8 mouse cellular contexts compared by ENCODE assay signal in the genomic region with DNA sequence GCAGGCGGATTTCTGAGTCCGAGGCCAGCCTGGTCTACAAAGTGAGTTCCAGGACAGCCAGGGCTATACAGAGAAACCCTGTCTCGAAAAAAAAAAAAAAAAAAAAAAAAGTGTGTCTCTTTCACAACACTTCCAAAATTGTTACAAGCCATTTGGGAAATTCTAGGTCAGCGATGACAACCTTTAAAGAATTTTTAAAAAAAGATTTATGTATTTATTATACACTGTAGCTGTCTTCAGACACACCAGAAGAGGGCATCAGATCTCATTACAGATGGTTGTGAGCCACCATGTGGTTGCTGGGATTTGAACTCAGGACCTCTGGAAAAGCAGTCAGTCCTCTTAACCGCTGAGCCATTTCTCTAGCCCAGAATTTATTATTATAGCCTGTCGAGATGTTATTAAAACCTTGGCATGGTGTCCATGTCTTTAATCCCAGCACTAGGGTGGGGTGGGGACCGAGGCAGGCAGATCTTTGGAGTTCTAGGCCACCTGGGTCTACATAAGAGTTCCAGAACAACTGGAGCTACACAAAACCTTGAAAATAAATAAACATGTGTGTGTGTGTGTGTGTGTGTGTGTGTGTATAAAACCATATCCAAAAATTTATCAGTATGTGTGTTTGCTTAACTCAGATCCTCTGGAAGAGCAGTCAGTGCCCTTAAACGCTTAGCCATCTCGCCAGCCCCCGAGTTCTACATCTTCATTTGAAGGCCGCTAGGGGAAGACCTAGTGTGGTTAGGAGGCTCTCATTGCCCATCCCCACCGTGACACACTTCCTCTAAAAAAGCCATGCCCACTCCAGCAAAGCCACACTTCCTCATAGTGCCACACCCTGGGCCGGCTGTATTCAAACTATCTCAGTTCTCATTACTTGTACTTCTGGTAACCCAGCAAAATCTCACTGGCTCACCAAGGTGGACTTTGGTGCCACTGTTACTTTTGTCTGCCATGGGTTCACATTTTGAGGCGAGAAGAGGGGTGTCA. TPM values are rescaled to one million over a fixed set of nuclear protein-coding genes. Genes with fewer than 3 reads are reported as not detected.
DNase-seq lines count a peak whose midpoint lies in the region; ATAC-seq and TF ChIP-seq lines count a peak whose summit lies in the region.

No protein-coding gene starts in this region.

- 44% methylated on average over 13 of the region's 14 CpGs for WGBS in stomach, postnatal 0 days

- TF ChIP-seq POLR2A in MEL (IDR thresholded peaks at IDR 0.05; ENCODE audit: control insufficient read depth in 1 of 2, insufficient read depth in 1 of 2, low read depth in 1 of 2, low read length in 2 of 2, poor library complexity in 1 of 2): peak; percentile 67 to 88; a peak in 3 of 4 replicates

- peaks cover 7 to 19% of the 10 kb centered on the region in 2 experiments for H3K4me1 ChIP-seq in MEL (ENCODE audit: control insufficient read depth in 1 of 2, insufficient read depth in 2 of 2, low read length in 2 of 2)
- H3K4me1 ChIP-seq in stomach, postnatal 0 days (replicated peaks; ENCODE audit: control insufficient read depth, insufficient read depth): no peaks in the 10 kb centered on the region

- peak in 1 of 2 experiments; percentile 73; a peak in 2 of 4 replicates for TF ChIP-seq EP300 in MEL (IDR thresholded peaks at IDR 0.05; ENCODE audit: low read depth in 1 of 2, low read length in 2 of 2)
- no peak for TF ChIP-seq EP300 in stomach, postnatal 0 days (optimal IDR thresholded peaks at IDR 0.05)

- H3K9ac ChIP-seq in MEL (ENCODE audit: control insufficient read depth, low read depth, low read length, poor library complexity, severe bottlenecking): peak overlapping the region; percentile 50
- no peak overlapping the region for H3K9ac ChIP-seq in stomach, postnatal 0 days (ENCODE audit: low read length)

- peak; percentile 68 to 84 for ATAC-seq in hematopoietic stem cell, adult 5-6 weeks (replicated peaks in 1 of 2; ENCODE audit: insufficient read depth in 1 of 2, low FRiP score in 2 of 2, low TSS enrichment in 1 of 2, low read depth in 1 of 2, poor library complexity in 2 of 2, severe bottlenecking in 2 of 2)
- no peak for ATAC-seq in stomach, postnatal 0 days (ENCODE audit: low FRiP score, low TSS enrichment)

- intact Hi-C loops in left cerebral cortex, postnatal 4 days (cut with DNase I): no loop called here

- H3K27me3 ChIP-seq in MEL (ENCODE audit: control insufficient read depth in 1 of 2, insufficient read depth in 2 of 2, low read length in 2 of 2): no peaks in the 10 kb centered on the region
- no peaks in the 10 kb centered on the region for H3K27me3 ChIP-seq in stomach, postnatal 0 days (ENCODE audit: control insufficient read depth, insufficient read depth, low read length)

- peak; percentile 60 to 80 (median 61) for TF ChIP-seq CTCF in MEL (IDR thresholded peaks at IDR 0.05 in 2 of 3, conservative IDR thresholded peaks at IDR 0.05 in 1 of 3; ENCODE audit: control insufficient read depth in 1 of 3, insufficient read depth in 1 of 3, low read depth in 2 of 3, low read length in 3 of 3, poor library complexity in 1 of 3, severe bottlenecking in 1 of 3)
- peak; percentile 20; the same call in 1 of the 2 replicates for TF ChIP-seq CTCF in stomach, postnatal 0 days (IDR thresholded peaks at IDR 0.05; ENCODE audit: low read depth)

- H3K4me2 ChIP-seq in stomach, postnatal 0 days (replicated peaks; ENCODE audit: low read depth): no peak overlapping the region

- H3K4me3 ChIP-seq in MEL (ENCODE audit: control insufficient read depth in 1 of 2, insufficient read depth in 1 of 2, low read depth in 2 of 2, low read length in 2 of 2): peak overlapping the region; percentile 15 to 47
- H3K4me3 ChIP-seq in stomach, postnatal 0 days (ENCODE audit: low read depth, low read length): no peak overlapping the region

- H3K36me3 ChIP-seq in MEL (ENCODE audit: control insufficient read depth in 1 of 2, insufficient read depth in 2 of 2, low read length in 2 of 2): peaks cover 0 to 8% of the 10 kb centered on the region in 2 experiments; a peak in 1 of 4 replicates
- H3K36me3 ChIP-seq in stomach, postnatal 0 days (ENCODE audit: control insufficient read depth, insufficient read depth, low read length): no peaks in the 10 kb centered on the region

- no peak for TF ChIP-seq RAD21 in MEL (IDR thresholded peaks at IDR 0.05; ENCODE audit: low read depth, low read length)

- no peaks in the 10 kb centered on the region for H3K9me3 ChIP-seq in MEL (replicated peaks; ENCODE audit: insufficient read depth, low read length)
- no peaks in the 10 kb centered on the region for H3K9me3 ChIP-seq in stomach, postnatal 0 days (ENCODE audit: control insufficient read depth, low read length)

- DNase-seq in cerebellum, adult 9-11 months: peak; percentile 25
- DNase-seq in cerebellum, postnatal 4 days (ENCODE audit: low spot score in 2 of 2): no peak
- DNase-seq in MEL (ENCODE audit: low read depth, low spot score): peak; percentile 100
- DNase-seq in lung, postnatal 14 days: peak; percentile 68
- peak; percentile 63 for DNase-seq in stomach, postnatal 0 days (ENCODE audit: low spot score)
- DNase-seq in right cerebral cortex, adult 2 months (ENCODE audit: low spot score in 2 of 2): no peak
- DNase-seq in left cerebral cortex, postnatal 4 days: no peak

- H3K79me2 ChIP-seq in MEL (ENCODE audit: control insufficient read depth, insufficient read depth, low read length, poor library complexity): peaks cover 3% of the 10 kb centered on the region; the same call in 1 of the 2 replicates

- peak overlapping the region; percentile 63 for H3K27ac ChIP-seq in MEL (ENCODE audit: control insufficient read depth, low read depth, low read length)
- H3K27ac ChIP-seq in stomach, postnatal 0 days (replicated peaks): no peak overlapping the region

TF ChIP-seq in MEL, 35 proteins besides CTCF, POLR2A, EP300 and RAD21 (continues in another document):
- TF ChIP-seq E2F4 (IDR thresholded peaks at IDR 0.05; ENCODE audit: borderline replicate concordance, low read depth, low read length): no peak
- TF ChIP-seq ELF1 (IDR thresholded peaks at IDR 0.05; ENCODE audit: low read depth, low read length): peak; percentile 95
- no peak for TF ChIP-seq USF2 (IDR thresholded peaks at IDR 0.05; ENCODE audit: borderline replicate concordance in 1 of 2, insufficient read depth in 1 of 2, low read depth in 1 of 2, low read length in 2 of 2)
- TF ChIP-seq GATA1 (IDR thresholded peaks at IDR 0.05; ENCODE audit: low read depth, low read length): 0 out of 2 replicates have a peak, but pooled peaks have one; percentile 29
- no peak for TF ChIP-seq MEF2A (IDR thresholded peaks at IDR 0.05; ENCODE audit: extremely low read depth, insufficient replicate concordance, low read depth, low read length, poor library complexity, severe bottlenecking)
- peak; percentile 93 for TF ChIP-seq MYC (IDR thresholded peaks at IDR 0.05; ENCODE audit: low read depth, low read length)
- peak; percentile 92 for TF ChIP-seq TBP (IDR thresholded peaks at IDR 0.05; ENCODE audit: low read depth, low read length)
- TF ChIP-seq TAL1 (IDR thresholded peaks at IDR 0.05; ENCODE audit: low read length): no peak
- TF ChIP-seq RCOR1 (IDR thresholded peaks at IDR 0.05; ENCODE audit: low read depth, low read length): peak; percentile 32; the same call in 1 of the 2 replicates
- TF ChIP-seq SIN3A (IDR thresholded peaks at IDR 0.05; ENCODE audit: low read length): peak; percentile 97
- peak; percentile 85 for TF ChIP-seq ZNF384 (IDR thresholded peaks at IDR 0.05; ENCODE audit: low read depth, low read length)
- TF ChIP-seq USF1 (IDR thresholded peaks at IDR 0.05; ENCODE audit: low read depth, low read length): peak; percentile 58
- peak; percentile 80 for TF ChIP-seq TCF12 (IDR thresholded peaks at IDR 0.05; ENCODE audit: low read depth, low read length)
- TF ChIP-seq POLR2AphosphoS5 (IDR thresholded peaks at IDR 0.05; ENCODE audit: borderline replicate concordance, low read depth, low read length): no peak

RNA-seq across cellular contexts. Expression of a gene that starts 3.7 kb away (rescaled TPM):
- 58.7 and 60.1 TPM in 2 replicates for total RNA-seq in MEL (2012; rRNA removed)
- polyA plus RNA-seq in MEL (2012; ENCODE audit: insufficient read depth in 1 of 2, insufficient read length in 2 of 2, low read depth in 1 of 2, low replicate concordance in 2 of 2, missing spikeins in 1 of 2): 10 to 100 TPM in 1 of 2 experiments, not detected in 1; 97.9 TPM
- total RNA-seq in hematopoietic stem cell, adult 5-6 weeks (2017): 627 and 791 TPM in 2 replicates
- 303 and 307 TPM in 2 replicates for polyA plus RNA-seq in stomach, postnatal 0 days (2015; fragmentation: Nextera tagmentation; extraction: Ambion mirVana)
- total RNA-seq in left cerebral cortex, postnatal 4 days (2021): 10 to 100 TPM; 19.1 to 22.8 TPM

RNA-seq across cellular contexts. Expression of a gene that starts 17.2 kb away (rescaled TPM):
- total RNA-seq in MEL (2012; rRNA removed): 206 and 270 TPM in 2 replicates
- 100 to 1,000 TPM; 581 to 787 TPM for polyA plus RNA-seq in MEL (2012; ENCODE audit: insufficient read depth in 1 of 2, insufficient read length in 2 of 2, low read depth in 1 of 2, low replicate concordance in 2 of 2, missing spikeins in 1 of 2)
- total RNA-seq in hematopoietic stem cell, adult 5-6 weeks (2017): 207 and 226 TPM in 2 replicates
- 143 and 145 TPM in 2 replicates for polyA plus RNA-seq in stomach, postnatal 0 days (2015; fragmentation: Nextera tagmentation; extraction: Ambion mirVana)
- total RNA-seq in left cerebral cortex, postnatal 4 days (2021): 100 to 1,000 TPM; 324 to 337 TPM

RNA-seq across cellular contexts. Expression of a gene that starts 23.2 kb away (rescaled TPM):
- 10.1 and 10.3 TPM in 2 replicates for total RNA-seq in MEL (2012; rRNA removed)
- polyA plus RNA-seq in MEL (2012; ENCODE audit: insufficient read depth in 1 of 2, insufficient read length in 2 of 2, low read depth in 1 of 2, low replicate concordance in 2 of 2, missing spikeins in 1 of 2): 10 to 100 TPM in 1 of 2 experiments, not detected in 1; 26.0 TPM
- total RNA-seq in hematopoietic stem cell, adult 5-6 weeks (2017): 4.3 and 15.9 TPM in 2 replicates
- polyA plus RNA-seq in stomach, postnatal 0 days (2015; fragmentation: Nextera tagmentation; extraction: Ambion mirVana): 7.4 and 7.5 TPM in 2 replicates
- total RNA-seq in left cerebral cortex, postnatal 4 days (2021): 10 to 100 TPM; 14.7 to 14.8 TPM

RNA-seq across cellular contexts. Expression of a gene that starts 25.3 kb away (rescaled TPM):
- 0.46 and 0.56 TPM in 2 replicates for total RNA-seq in MEL (2012; rRNA removed)
- 1 to 10 TPM in 1 of 2 experiments, not detected in 1; 4.7 TPM for polyA plus RNA-seq in MEL (2012; ENCODE audit: insufficient read depth in 1 of 2, insufficient read length in 2 of 2, low read depth in 1 of 2, low replicate concordance in 2 of 2, missing spikeins in 1 of 2)
- total RNA-seq in hematopoietic stem cell, adult 5-6 weeks (2017): 3.8 and 5.2 TPM in 2 replicates
- 3.0 and 3.6 TPM in 2 replicates for polyA plus RNA-seq in stomach, postnatal 0 days (2015; fragmentation: Nextera tagmentation; extraction: Ambion mirVana)
- total RNA-seq in left cerebral cortex, postnatal 4 days (2021): 100 to 1,000 TPM; 122 to 142 TPM

RNA-seq across cellular contexts. Expression of a gene that starts 38.2 kb away (rescaled TPM):
- not detected in 2 replicates for total RNA-seq in MEL (2012; rRNA removed)
- under 1 TPM in 1 of 2 experiments, not detected in 1; 0.58 TPM for polyA plus RNA-seq in MEL (2012; ENCODE audit: insufficient read depth in 1 of 2, insufficient read length in 2 of 2, low read depth in 1 of 2, low replicate concordance in 2 of 2, missing spikeins in 1 of 2)
- 3.1 TPM in 1 of 2 replicates, not detected in the other for total RNA-seq in hematopoietic stem cell, adult 5-6 weeks (2017)
- 0.27 and 0.33 TPM in 2 replicates for polyA plus RNA-seq in stomach, postnatal 0 days (2015; fragmentation: Nextera tagmentation; extraction: Ambion mirVana)
- not detected for total RNA-seq in left cerebral cortex, postnatal 4 days (2021)

Comparison
In these comparisons a context has a peak if more than half of its experiments do, and no peak if none do; other contexts are left out.
1. DNase-seq: peak in cerebellum, adult 9-11 months (single experiment), MEL (single experiment), lung, postnatal 14 days (single experiment) and stomach, postnatal 0 days (single experiment); none in cerebellum, postnatal 4 days (0 of 2), right cerebral cortex, adult 2 months (0 of 2) and left cerebral cortex, postnatal 4 days (single experiment).
2. RNA of a gene that starts 3.7 kb away (total RNA-seq): 627 to 791 TPM in hematopoietic stem cell, adult 5-6 weeks; 58.7 to 60.1 TPM in MEL and 19.1 to 22.8 TPM in left cerebral cortex, postnatal 4 days; every median in the first group is over 10 times any median in the second.